Mouse (Mus musculus): ENCODE results near the gene Chst7. TPM values are rescaled to one million over a fixed set of nuclear protein-coding genes. Genes with fewer than 3 reads are reported as not detected.
A peak's percentile ranks its signal among the peaks of the same experiment; 100 is the strongest.

The Chst7 gene
- 9.6 and 11.3 TPM in 2 replicates for polyA plus RNA-seq (2015; fragmentation: Nextera tagmentation; extraction: Ambion mirVana)

- peak; percentile 89 for ATAC-seq
- Histone ChIP-seq H3K4me2 (ENCODE audit: low read length) (peak within 1 kb of the TSS; percentile 71), H3K9ac (ENCODE audit: low read depth, low read length) (peak within 1 kb of the TSS; percentile 62), H3K36me3 (ENCODE audit: control insufficient read depth, insufficient read depth, low read length) (no peaks in the 10 kb centered on the region), H3K9me3 (ENCODE audit: control insufficient read depth, low read length) (no peaks in the 10 kb centered on the region), H3K27me3 (replicated peaks; ENCODE audit: control insufficient read depth, insufficient read depth, low read length) (no peaks in the 10 kb centered on the region; the same call in 1 of the 2 replicates), H3K4me3 (ENCODE audit: low read length) (peak within 1 kb of the TSS; percentile 51), H3K27ac (ENCODE audit: low read depth, low read length) (no peak within 1 kb of the TSS), H3K4me1 (ENCODE audit: control insufficient read depth, insufficient read depth, low read depth, low read length) (no peaks in the 10 kb centered on the region)
- WGBS: 20% methylated on average over 40 of the region's 40 CpGs
Measured at GRCm38 (mm10) chrX:20059381-20059971, at the start of gene Chst7. Chst7 (plus strand) TSS chrX:20059560.

GRCm38 (mm10) chrX:20012211-20012610, 47.1 kb upstream of the Chst7 start:
- no peak overlapping the region for H3K9ac ChIP-seq (ENCODE audit: low read depth, low read length)
- H3K27me3 ChIP-seq (replicated peaks; ENCODE audit: control insufficient read depth, insufficient read depth, low read length): no peaks in the 10 kb centered on the region
- WGBS: 96% methylated on average over 2 of the region's 2 CpGs
- no peak for ATAC-seq
- no peaks in the 10 kb centered on the region for H3K36me3 ChIP-seq (ENCODE audit: control insufficient read depth, insufficient read depth, low read length)
- H3K4me3 ChIP-seq (ENCODE audit: low read length): no peak overlapping the region
- H3K4me1 ChIP-seq (ENCODE audit: control insufficient read depth, insufficient read depth, low read depth, low read length): no peaks in the 10 kb centered on the region
- no peak overlapping the region for H3K4me2 ChIP-seq (ENCODE audit: low read length)
- H3K27ac ChIP-seq (ENCODE audit: low read depth, low read length): no peak overlapping the region
- H3K9me3 ChIP-seq (ENCODE audit: control insufficient read depth, low read length): no peaks in the 10 kb centered on the region

GRCm38 (mm10) chrX:20020942-20021341, 38.4 kb upstream of the Chst7 start:
- H3K9ac ChIP-seq (ENCODE audit: low read depth, low read length): no peak overlapping the region

GRCm38 (mm10) chrX:20060096-20060768, 872 bp downstream of the Chst7 start:
- 31% methylated on average over 43 of the region's 65 CpGs for WGBS
- no peaks in the 10 kb centered on the region for H3K36me3 ChIP-seq (ENCODE audit: control insufficient read depth, insufficient read depth, low read length)
- H3K4me1 ChIP-seq (ENCODE audit: control insufficient read depth, insufficient read depth, low read depth, low read length): no peaks in the 10 kb centered on the region
- peak overlapping the region; percentile 51 for H3K4me3 ChIP-seq (ENCODE audit: low read length)
- no peak overlapping the region for H3K27ac ChIP-seq (ENCODE audit: low read depth, low read length)
- no peaks in the 10 kb centered on the region for H3K9me3 ChIP-seq (ENCODE audit: control insufficient read depth, low read length)
- peak overlapping the region; percentile 62 for H3K9ac ChIP-seq (ENCODE audit: low read depth, low read length)
- peak overlapping the region; percentile 71 for H3K4me2 ChIP-seq (ENCODE audit: low read length)
- peak; percentile 75 for ATAC-seq
- no peaks in the 10 kb centered on the region; the same call in 1 of the 2 replicates for H3K27me3 ChIP-seq (replicated peaks; ENCODE audit: control insufficient read depth, insufficient read depth, low read length)

More at GRCm38 (mm10) chrX:20020942-20021341, 38.4 kb upstream of the Chst7 start:
- Histone ChIP-seq H3K9me3 (ENCODE audit: control insufficient read depth, low read length) (no peaks in the 10 kb centered on the region), H3K4me2 (ENCODE audit: low read length) (no peak overlapping the region), H3K27ac (ENCODE audit: low read depth, low read length) (no peak overlapping the region), H3K36me3 (ENCODE audit: control insufficient read depth, insufficient read depth, low read length) (no peaks in the 10 kb centered on the region), H3K4me3 (ENCODE audit: low read length) (no peak overlapping the region), H3K27me3 (replicated peaks; ENCODE audit: control insufficient read depth, insufficient read depth, low read length) (no peaks in the 10 kb centered on the region), H3K4me1 (ENCODE audit: control insufficient read depth, insufficient read depth, low read depth, low read length) (no peaks in the 10 kb centered on the region)
- 41% methylated on average over 2 of the region's 2 CpGs for WGBS
- no peak for ATAC-seq

GRCm38 (mm10) chrX:20060769-20061315, 1.5 kb downstream of the Chst7 start:
- WGBS: 15% methylated on average over 33 of the region's 47 CpGs
- Histone ChIP-seq H3K4me2 (ENCODE audit: low read length) (peak overlapping the region; percentile 71), H3K36me3 (ENCODE audit: control insufficient read depth, insufficient read depth, low read length) (no peaks in the 10 kb centered on the region), H3K9me3 (ENCODE audit: control insufficient read depth, low read length) (no peaks in the 10 kb centered on the region), H3K4me1 (ENCODE audit: control insufficient read depth, insufficient read depth, low read depth, low read length) (no peaks in the 10 kb centered on the region), H3K4me3 (ENCODE audit: low read length) (peak overlapping the region; percentile 51), H3K9ac (ENCODE audit: low read depth, low read length) (peak overlapping the region; percentile 62), H3K27ac (ENCODE audit: low read depth, low read length) (no peak overlapping the region), H3K27me3 (replicated peaks; ENCODE audit: control insufficient read depth, insufficient read depth, low read length) (no peaks in the 10 kb centered on the region; the same call in 1 of the 2 replicates)
- peak; percentile 48 for ATAC-seq

GRCm38 (mm10) chrX:20061764-20062480, 2.6 kb downstream of the Chst7 start:
- H3K4me3 ChIP-seq (ENCODE audit: low read length): no peak overlapping the region
- no peaks in the 10 kb centered on the region; the same call in 1 of the 2 replicates for H3K27me3 ChIP-seq (replicated peaks; ENCODE audit: control insufficient read depth, insufficient read depth, low read length)
- no peaks in the 10 kb centered on the region for H3K36me3 ChIP-seq (ENCODE audit: control insufficient read depth, insufficient read depth, low read length)
- no peaks in the 10 kb centered on the region for H3K9me3 ChIP-seq (ENCODE audit: control insufficient read depth, low read length)
- H3K4me2 ChIP-seq (ENCODE audit: low read length): peak overlapping the region; percentile 71; the same call in 1 of the 2 replicates
- 55% methylated on average over 3 of the region's 3 CpGs for WGBS
- no peak overlapping the region for H3K9ac ChIP-seq (ENCODE audit: low read depth, low read length)
- H3K27ac ChIP-seq (ENCODE audit: low read depth, low read length): no peak overlapping the region
- ATAC-seq: no peak
- no peaks in the 10 kb centered on the region for H3K4me1 ChIP-seq (ENCODE audit: control insufficient read depth, insufficient read depth, low read depth, low read length)

GRCm38 (mm10) chrX:20066636-20067035, 7.3 kb downstream of the Chst7 start:
- Histone ChIP-seq H3K9ac (ENCODE audit: low read depth, low read length) (no peak overlapping the region), H3K4me2 (ENCODE audit: low read length) (no peak overlapping the region), H3K27ac (ENCODE audit: low read depth, low read length) (no peak overlapping the region), H3K4me3 (ENCODE audit: low read length) (no peak overlapping the region), H3K36me3 (ENCODE audit: control insufficient read depth, insufficient read depth, low read length) (no peaks in the 10 kb centered on the region), H3K4me1 (ENCODE audit: control insufficient read depth, insufficient read depth, low read depth, low read length) (no peaks in the 10 kb centered on the region), H3K27me3 (replicated peaks; ENCODE audit: control insufficient read depth, insufficient read depth, low read length) (no peaks in the 10 kb centered on the region), H3K9me3 (ENCODE audit: control insufficient read depth, low read length) (no peaks in the 10 kb centered on the region)
- ATAC-seq: no peak

GRCm38 (mm10) chrX:20070196-20070595, 10.8 kb downstream of the Chst7 start:
- WGBS: 52% methylated on average over 4 of the region's 4 CpGs
- Histone ChIP-seq H3K27ac (ENCODE audit: low read depth, low read length) (no peak overlapping the region), H3K4me2 (ENCODE audit: low read length) (no peak overlapping the region), H3K9me3 (ENCODE audit: control insufficient read depth, low read length) (no peaks in the 10 kb centered on the region), H3K36me3 (ENCODE audit: control insufficient read depth, insufficient read depth, low read length) (no peaks in the 10 kb centered on the region), H3K4me3 (ENCODE audit: low read length) (no peak overlapping the region), H3K27me3 (replicated peaks; ENCODE audit: control insufficient read depth, insufficient read depth, low read length) (no peaks in the 10 kb centered on the region), H3K4me1 (ENCODE audit: control insufficient read depth, insufficient read depth, low read depth, low read length) (no peaks in the 10 kb centered on the region), H3K9ac (ENCODE audit: low read depth, low read length) (no peak overlapping the region)
- ATAC-seq: no peak

- ATAC-seq: no peak
- Histone ChIP-seq H3K9me3 (ENCODE audit: control insufficient read depth, low read length) (no peaks in the 10 kb centered on the region), H3K36me3 (ENCODE audit: control insufficient read depth, insufficient read depth, low read length) (no peaks in the 10 kb centered on the region), H3K4me2 (ENCODE audit: low read length) (no peak overlapping the region), H3K27me3 (replicated peaks; ENCODE audit: control insufficient read depth, insufficient read depth, low read length) (no peaks in the 10 kb centered on the region), H3K4me1 (ENCODE audit: control insufficient read depth, insufficient read depth, low read depth, low read length) (no peaks in the 10 kb centered on the region), H3K27ac (ENCODE audit: low read depth, low read length) (no peak overlapping the region), H3K9ac (ENCODE audit: low read depth, low read length) (no peak overlapping the region), H3K4me3 (ENCODE audit: low read length) (no peak overlapping the region)
- 81% methylated on average over 2 of the region's 2 CpGs for WGBS
Measured at GRCm38 (mm10) chrX:20117717-20118116, 58.4 kb downstream of the Chst7 start.

Measured in hindbrain, embryonic 16.5 days (tissue).